In genomic region chr7:65964398-65964797, GRCm38 (mm10) we compare ENCODE assay signal across 29 mouse cellular contexts.
"Had no signal": no experiment of that assay in that cellular context is flagged by ENCODE, and none has a peak within 500 bp of the region (broad histone marks: within the 10 kb centered on the region; RNA-seq: fewer than 3 reads in every experiment).

No protein-coding gene starts in this region.

- H3K4me3 ChIP-seq: heart, adult 2 months; heart, embryonic 13.5 days; heart, embryonic 15.5 days; hindbrain, embryonic 13.5 days; hindbrain, embryonic 15.5 days; kidney, embryonic 15.5 days; layer of hippocampus, adult 2 months; left cerebral cortex, adult 2 months; limb, embryonic 10.5 days; limb, embryonic 12.5 days; liver, embryonic 13.5 days; liver, embryonic 15.5 days had no signal

- ATAC-seq: hindbrain, postnatal 0 days; intestine, embryonic 16.5 days; liver, postnatal 0 days had no signal

- H3K4me1 ChIP-seq: heart, embryonic 15.5 days; hindbrain, embryonic 15.5 days; kidney, embryonic 15.5 days; liver, embryonic 13.5 days; liver, embryonic 15.5 days had no signal

- H3K36me3 ChIP-seq: heart, embryonic 15.5 days; hindbrain, embryonic 13.5 days; hindbrain, embryonic 15.5 days; kidney, embryonic 15.5 days; liver, embryonic 13.5 days; liver, embryonic 15.5 days had no signal

- H3K9ac ChIP-seq: heart, embryonic 13.5 days; heart, embryonic 15.5 days; hindbrain, embryonic 13.5 days; hindbrain, embryonic 15.5 days; kidney, embryonic 15.5 days; limb, embryonic 12.5 days; liver, embryonic 13.5 days; liver, embryonic 15.5 days; liver, postnatal 0 days had no signal

- DNase-seq: gastrocnemius, postnatal 14 days; gastrocnemius, postnatal 36 days; heart, adult 11 months; heart, adult 2 months; heart, postnatal 14 days; heart, postnatal 36 days; kidney, adult 11 months; kidney, adult 2 months; kidney, adult 9 months; kidney, postnatal 14 days; kidney, postnatal 4 days; liver; liver, embryonic 13.5 days; liver, postnatal 0 days had no signal

- H3K27me3 ChIP-seq: heart, embryonic 15.5 days; hindbrain, embryonic 13.5 days; hindbrain, embryonic 15.5 days; kidney, embryonic 15.5 days; limb, embryonic 12.5 days; liver, embryonic 13.5 days; liver, embryonic 15.5 days had no signal

- H3K9me3 ChIP-seq: heart, embryonic 15.5 days; hindbrain, embryonic 15.5 days; kidney, embryonic 15.5 days; liver, embryonic 13.5 days; liver, embryonic 15.5 days had no signal

- H3K4me2 ChIP-seq: heart, embryonic 11.5 days; heart, embryonic 13.5 days; heart, embryonic 15.5 days; hindbrain, embryonic 13.5 days; hindbrain, embryonic 15.5 days; kidney, embryonic 15.5 days; limb, embryonic 12.5 days; liver, embryonic 11.5 days; liver, embryonic 13.5 days; liver, embryonic 15.5 days had no signal

- H3K27ac ChIP-seq: heart, adult 2 months; heart, embryonic 13.5 days; heart, embryonic 15.5 days; hindbrain, embryonic 13.5 days; hindbrain, embryonic 15.5 days; hindbrain, postnatal 0 days; kidney, embryonic 15.5 days; kidney, postnatal 0 days; layer of hippocampus, adult 2 months; left cerebral cortex, adult 2 months; limb, embryonic 10.5 days; limb, embryonic 12.5 days; liver, embryonic 13.5 days; liver, embryonic 15.5 days had no signal
